Mouse (Mus musculus) colon, adult 2 months (tissue): ENCODE results near the gene AY358078. TPM values are rescaled to one million over a fixed set of nuclear protein-coding genes. Genes with fewer than 3 reads are reported as not detected.

ENCODE experiments used
- polyA plus RNA-seq: library from polyadenylated mRNA; depleted of rRNA; stranded (reverse); fragments of >200 nt; gene quantifications from 2 replicates; pipeline ENCODE4 v1.2.3, GENCODE M21; 2012; rRNA removed

Gene AY358078
- not detected in 2 replicates for polyA plus RNA-seq

GRCm38 (mm10) chr14:51799746-51800145 is at the start of gene AY358078:
Gene AY358078 (plus strand): TSS chr14:51800046.

GRCm38 (mm10) chr14:51773490-51773889 is 26.4 kb upstream of the AY358078 start, which contains the start of gene Ang4:
Gene Ang4 (minus strand): TSS chr14:51773590.

GRCm38 (mm10) chr14:51853399-51853798 is 53.6 kb downstream of the AY358078 start, which contains the start of gene Ear6:
Gene Ear6 (plus strand): TSS chr14:51853699.

Other genes starting within 250 kb of the AY358078 start
- not detected in 2 replicates for gene Gm5622, start 247.3 kb upstream of the AY358078 start, polyA plus RNA-seq
- not detected in 2 replicates for gene Gm17175, start 226.0 kb upstream of the AY358078 start, polyA plus RNA-seq
- gene Gm17174, start 207.9 kb upstream of the AY358078 start, polyA plus RNA-seq, result not detected in 2 replicates
- not detected in 2 replicates for gene Gm17078, start 188.7 kb upstream of the AY358078 start, polyA plus RNA-seq
- not detected in 2 replicates for gene Gm4181, start 164.4 kb upstream of the AY358078 start, polyA plus RNA-seq
- not detected in 2 replicates for gene Gm17079, start 104.6 kb upstream of the AY358078 start, polyA plus RNA-seq
- gene Gm5800, start 82.9 kb upstream of the AY358078 start, polyA plus RNA-seq, result not detected in 2 replicates
- gene Ang4, start 26.5 kb upstream of the AY358078 start, polyA plus RNA-seq, result 9.3 and 44.7 TPM in 2 replicates
- not detected in 2 replicates for gene Ear6, start 53.7 kb downstream of the AY358078 start, polyA plus RNA-seq
- gene Mettl17, start 84.8 kb downstream of the AY358078 start, polyA plus RNA-seq, result 32.3 and 33.9 TPM in 2 replicates
- gene Slc39a2, start 92.8 kb downstream of the AY358078 start, polyA plus RNA-seq, result 0.81 and 1.2 TPM in 2 replicates
- gene Ndrg2, start 114.1 kb downstream of the AY358078 start, polyA plus RNA-seq, result 357 and 436 TPM in 2 replicates
- gene Tppp2, start 118.4 kb downstream of the AY358078 start, polyA plus RNA-seq, result not detected in 2 replicates
- not detected in 2 replicates for gene Rnase13, start 122.7 kb downstream of the AY358078 start, polyA plus RNA-seq
- 60.1 and 67.2 TPM in 2 replicates for gene Arhgef40, start 184.7 kb downstream of the AY358078 start, polyA plus RNA-seq
- gene Tmem253, start 215.6 kb downstream of the AY358078 start, polyA plus RNA-seq, result 22.6 and 24.3 TPM in 2 replicates
- 109 and 111 TPM in 2 replicates for gene Zfp219, start 220.7 kb downstream of the AY358078 start, polyA plus RNA-seq
- not detected in 2 replicates for gene Olfr221, start 242.4 kb downstream of the AY358078 start, polyA plus RNA-seq